Mouse (Mus musculus) retina, adult 2 months (tissue): Measurements from ENCODE around the gene Hbq1a.

Experiments
- DNase-seq: peaks from one replicate; pipeline ENCODE4 v3.0.0-alpha.2; 2012; ENCODE audit warnings: low read depth, low spot score

Hbq1a gene

GRCm38 (mm10) chr11:32321196-32321565, 21.3 kb downstream of the Hbq1a start:
- DNase-seq, result no peak

- DNase-seq, result peak; percentile 54
Observed at GRCm38 (mm10) chr11:32324609-32325008, 24.7 kb downstream of the Hbq1a start.

GRCm38 (mm10) chr11:32331075-32331474, 31.2 kb downstream of the Hbq1a start:
- no peak for DNase-seq

GRCm38 (mm10) chr11:32331861-32332260, 32.0 kb downstream of the Hbq1a start:
- DNase-seq, result no peak

GRCm38 (mm10) chr11:32333235-32333634, 33.4 kb downstream of the Hbq1a start:
- DNase-seq, result no peak

- DNase-seq, result no peak
Observed at GRCm38 (mm10) chr11:32336435-32336907, 36.6 kb downstream of the Hbq1a start.

- DNase-seq, result no peak
Observed at GRCm38 (mm10) chr11:32339131-32339531, 39.3 kb downstream of the Hbq1a start.

- DNase-seq, result no peak
Observed at GRCm38 (mm10) chr11:32340476-32341473, 40.9 kb downstream of the Hbq1a start.

GRCm38 (mm10) chr11:32342770-32343191, 42.9 kb downstream of the Hbq1a start:
- DNase-seq, result no peak

- DNase-seq, result no peak
Observed at GRCm38 (mm10) chr11:32343350-32343749, 43.5 kb downstream of the Hbq1a start.

- no peak for DNase-seq
Observed at GRCm38 (mm10) chr11:32345504-32346297, 45.8 kb downstream of the Hbq1a start.

GRCm38 (mm10) chr11:32347264-32347606, 47.4 kb downstream of the Hbq1a start:
- no peak for DNase-seq

- DNase-seq, result no peak
Observed at GRCm38 (mm10) chr11:32347607-32348432, 48.0 kb downstream of the Hbq1a start, which contains the start of gene Sh3pxd2b. Gene Sh3pxd2b (plus strand): TSS chr11:32347820.

GRCm38 (mm10) chr11:32348433-32349283, 48.8 kb downstream of the Hbq1a start:
- DNase-seq, result no peak

GRCm38 (mm10) chr11:32349284-32349953, 49.5 kb downstream of the Hbq1a start:
- no peak for DNase-seq
